Comparison of ENCODE assay signal across 17 mouse cellular contexts in the genomic region with DNA sequence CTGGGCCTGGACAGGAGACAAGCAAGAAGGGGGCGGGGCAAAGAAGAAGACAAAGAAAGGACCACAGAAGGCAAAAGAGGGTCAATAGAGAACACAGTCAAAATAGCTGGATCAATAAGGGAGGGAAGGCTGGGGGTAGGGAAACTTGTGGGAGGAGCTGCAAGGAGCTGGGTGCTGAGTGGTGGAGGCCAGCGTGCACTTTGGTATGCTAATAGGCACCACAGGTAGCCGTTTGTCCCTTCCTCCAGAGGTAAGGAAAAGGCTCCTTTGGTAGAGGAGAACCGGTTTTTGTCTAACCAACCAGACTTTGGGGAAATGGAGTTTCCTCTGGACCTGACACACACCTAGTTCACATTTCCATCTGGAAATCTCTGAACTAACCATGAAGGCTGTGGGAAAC. TPM values are rescaled to one million over a fixed set of nuclear protein-coding genes. Genes with fewer than 3 reads are reported as not detected.
"Had no signal": no experiment of that assay in that cellular context is flagged by ENCODE, and none has a peak within 500 bp of the region (broad histone marks: within the 10 kb centered on the region; RNA-seq: fewer than 3 reads in every experiment).

No protein-coding gene starts in this region.

- DNase-seq: kidney, postnatal 25 days; lung, embryonic 14.5 days; midbrain, embryonic 14.5 days; right cerebral cortex, postnatal 4 days; thymus, adult 2 months; thymus, postnatal 25 days had no signal

- H3K4me2 ChIP-seq: liver, embryonic 11.5 days; liver, embryonic 15.5 days; lung, embryonic 14.5 days; neural tube, embryonic 15.5 days; stomach, embryonic 15.5 days had no signal

- H3K36me3 ChIP-seq: limb, embryonic 10.5 days; liver, embryonic 15.5 days; midbrain, embryonic 10.5 days; neural tube, embryonic 15.5 days; stomach, embryonic 15.5 days had no signal

- H3K9me3 ChIP-seq: limb, embryonic 10.5 days; liver, embryonic 15.5 days; neural tube, embryonic 15.5 days; stomach, embryonic 15.5 days had no signal

- H3K9ac ChIP-seq: liver, embryonic 15.5 days; lung, embryonic 14.5 days; neural tube, embryonic 15.5 days; stomach, embryonic 15.5 days had no signal

- H3K27ac ChIP-seq: left cerebral cortex, adult 2 months; limb, embryonic 10.5 days; liver, embryonic 15.5 days; midbrain, embryonic 10.5 days; neural tube, embryonic 15.5 days; stomach, embryonic 15.5 days had no signal

- H3K4me1 ChIP-seq: limb, embryonic 10.5 days; liver, embryonic 15.5 days; neural tube, embryonic 15.5 days; stomach, embryonic 15.5 days had no signal

- H3K4me3 ChIP-seq: left cerebral cortex, adult 2 months; limb, embryonic 10.5 days; liver, embryonic 15.5 days; midbrain, embryonic 10.5 days; myocyte; neural tube, embryonic 15.5 days; stomach, embryonic 15.5 days had no signal

- H3K27me3 ChIP-seq: neural tube, embryonic 15.5 days; stomach, embryonic 15.5 days had no signal

RNA-seq across cellular contexts. Expression of a gene that starts 22.5 kb away (rescaled TPM):
- total RNA-seq: layer of hippocampus, postnatal 25 days; left cerebral cortex, adult 2 months; left cerebral cortex, postnatal 14 days had no signal
- polyA plus RNA-seq: limb, embryonic 10.5 days; limb, embryonic 14.5 days; liver, embryonic 11.5 days; liver, embryonic 15.5 days; midbrain, embryonic 10.5 days had no signal
